Mouse (Mus musculus) kidney, adult 2 months (tissue): ENCODE results near the gene Gm42421.

Experiments used
- CTCF ChIP-seq: fragments of 200-500 bp; conservative IDR thresholded peaks from 2 replicates; pipeline ENCODE4 v1.5.1; 2011; ENCODE audit warnings: low read depth, mild to moderate bottlenecking, control low read depth, low read length, moderate library complexity, mixed read lengths; ENCODE audit not compliant: insufficient read depth, insufficient read length
- POLR2A ChIP-seq: fragments of 200-500 bp; IDR thresholded peaks from one replicate; pipeline ENCODE4 v1.6.1; 2011; ENCODE audit warnings: low read depth, low read length, control low read depth

GRCm38 (mm10) chr5:143885274-143885673 lies 42.7 kb upstream of the Gm42421 start:
- TF ChIP-seq CTCF (no peak), POLR2A (no peak)
